Mouse (Mus musculus): Measurements from ENCODE around the gene Sae1.
"Not testable (repeated sequence)": the region's sequence is repeated elsewhere in the genome, so short reads cannot be mapped to it uniquely, and the experiment has no call there.

The Sae1 gene

DNA sequence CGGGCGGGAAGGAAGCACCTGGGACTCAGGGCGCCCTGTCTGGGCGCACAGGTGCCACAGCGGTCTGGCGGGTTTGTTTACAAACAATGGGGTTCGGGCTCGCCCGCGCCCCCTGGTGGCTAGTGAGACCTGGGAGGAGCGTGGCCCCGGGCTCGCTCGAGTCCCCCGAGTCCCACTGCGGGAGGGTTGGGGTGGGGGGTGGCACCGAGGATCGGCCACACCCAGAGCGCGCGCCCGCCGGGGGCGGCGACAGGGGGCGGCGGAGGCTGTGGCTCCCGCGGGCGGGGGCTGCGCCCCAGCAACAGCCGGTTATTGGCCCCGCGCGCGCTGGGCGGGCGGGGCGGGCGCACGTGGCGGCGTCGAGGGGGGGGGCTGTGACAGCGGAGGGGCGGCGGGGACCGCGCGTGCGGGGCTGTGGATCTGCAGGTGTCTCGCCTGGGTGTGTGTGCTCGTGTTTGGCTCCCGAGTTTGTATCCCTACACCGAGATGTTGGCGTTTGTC lies 77.5 kb downstream of the Sae1 start:
- no peak for DNase-seq (ENCODE audit: low spot score)

DNA sequence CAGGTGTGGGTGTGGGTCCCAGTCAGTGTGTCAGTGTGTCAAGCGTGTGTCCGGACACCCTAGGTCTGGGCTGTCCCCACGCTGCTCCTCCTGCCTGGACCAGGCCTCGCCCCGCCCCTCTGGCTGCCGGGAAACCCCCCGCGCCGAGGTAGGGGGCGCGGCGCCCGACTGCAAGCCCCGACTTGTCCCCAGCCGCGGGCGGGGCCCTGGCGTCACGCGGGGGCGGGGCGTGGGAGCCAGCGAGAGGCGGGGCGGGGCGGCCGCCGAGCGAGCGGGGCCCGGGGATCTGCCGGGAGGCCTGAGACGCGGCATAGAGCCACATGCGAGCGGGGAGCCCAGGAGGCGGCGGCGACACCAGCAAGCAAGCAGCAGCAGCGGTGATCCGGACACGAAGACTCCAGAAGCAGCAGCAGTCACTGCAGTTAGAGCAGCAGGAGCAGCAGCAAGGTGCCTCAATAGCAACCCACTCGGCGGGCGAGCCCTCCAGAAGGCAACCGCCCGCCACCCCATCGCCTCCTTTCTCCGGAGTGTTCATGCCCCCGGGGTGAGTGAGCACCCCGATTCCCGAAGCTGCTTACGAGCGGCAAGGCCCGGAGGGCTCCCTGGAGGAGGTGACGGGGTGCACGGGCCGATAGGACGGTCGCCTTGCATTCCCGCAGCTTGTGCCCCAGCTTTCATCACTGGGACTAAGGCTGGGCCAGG lies 78.1 kb downstream of the Sae1 start:
- DNase-seq (ENCODE audit: low spot score): no peak

DNA sequence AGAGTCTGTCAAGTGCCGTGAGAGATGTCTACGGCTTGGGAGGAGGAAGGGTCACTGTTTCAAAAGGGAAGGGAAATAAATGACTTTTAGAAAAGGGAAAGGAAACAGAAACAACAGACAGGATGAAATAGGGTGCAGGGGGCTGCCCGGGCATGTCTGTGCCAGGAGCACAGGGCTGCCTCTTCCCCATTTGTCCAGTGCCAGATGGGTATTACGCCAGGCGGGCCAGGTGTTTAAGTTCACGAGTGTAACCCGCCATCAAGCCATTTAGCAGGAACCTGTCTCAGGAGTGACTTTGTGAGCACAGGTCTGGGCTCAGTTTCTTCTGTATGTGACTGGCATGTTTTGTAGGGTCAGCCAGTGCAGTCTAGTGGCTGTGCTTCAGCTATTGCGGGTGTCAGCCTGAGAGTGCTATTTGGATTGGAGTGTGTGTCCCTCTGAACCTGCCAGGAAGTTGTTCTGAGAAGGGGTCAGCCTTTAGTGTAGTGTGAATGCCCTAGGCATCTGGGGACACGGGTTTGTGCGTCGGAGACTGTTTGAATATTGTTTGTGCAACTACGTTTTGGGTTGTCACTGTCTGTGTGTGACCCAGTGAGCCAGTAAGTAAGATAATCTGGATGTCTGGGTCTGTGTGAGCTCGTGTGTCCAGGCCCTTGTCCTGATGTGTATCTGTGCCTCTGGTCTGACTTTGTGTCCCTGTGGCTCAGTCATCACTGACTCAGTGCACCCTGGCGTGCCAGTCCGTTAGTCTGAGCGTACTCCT lies 78.9 kb downstream of the Sae1 start:
- no peak for DNase-seq (ENCODE audit: low spot score)

DNA sequence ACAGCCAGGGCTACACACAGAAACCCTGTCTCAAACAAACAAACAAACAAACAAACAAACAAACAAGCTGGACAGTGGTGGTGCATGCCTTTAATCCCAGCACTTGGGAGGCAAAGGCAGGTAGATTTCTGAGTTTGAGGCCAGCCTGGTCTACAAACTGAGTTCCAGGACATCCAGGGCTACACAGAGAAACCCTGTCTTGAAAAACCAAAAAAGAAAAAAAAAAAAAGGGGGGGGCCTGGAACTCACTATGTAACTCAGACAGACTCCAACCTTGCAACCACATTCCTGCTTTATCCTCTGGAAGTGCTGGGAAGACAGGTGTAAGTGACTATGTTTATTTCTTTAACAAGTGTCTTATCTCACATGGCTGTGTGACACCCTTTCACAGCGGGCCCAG lies 79.5 kb downstream of the Sae1 start, which contains the start of gene Bbc3:
Gene Bbc3 (plus strand): TSS at position 301 of the 400 bp plus-strand sequence.
- not testable (repeated sequence) for DNase-seq (ENCODE audit: low spot score)

DNA sequence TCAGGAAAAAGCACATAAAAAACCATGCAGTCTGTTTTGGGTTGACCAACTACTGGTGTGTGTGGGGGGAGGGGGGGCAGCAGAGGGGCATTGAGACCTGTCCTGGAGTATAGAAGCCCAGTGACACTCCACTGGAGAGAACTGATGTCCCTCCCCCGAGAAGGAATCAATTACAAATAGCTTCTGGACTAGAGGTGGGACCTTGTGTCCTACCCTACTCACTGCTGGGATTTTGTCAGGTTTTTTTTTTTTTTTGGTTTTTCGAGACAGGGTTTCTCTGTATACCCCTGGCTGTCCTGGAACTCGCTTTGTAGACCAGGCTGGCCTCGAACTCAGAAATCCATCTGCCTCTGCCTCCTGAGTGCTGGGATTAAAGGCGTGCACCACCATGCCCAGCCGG lies 80.5 kb downstream of the Sae1 start:
- not testable (repeated sequence) for DNase-seq (ENCODE audit: low spot score)

DNA sequence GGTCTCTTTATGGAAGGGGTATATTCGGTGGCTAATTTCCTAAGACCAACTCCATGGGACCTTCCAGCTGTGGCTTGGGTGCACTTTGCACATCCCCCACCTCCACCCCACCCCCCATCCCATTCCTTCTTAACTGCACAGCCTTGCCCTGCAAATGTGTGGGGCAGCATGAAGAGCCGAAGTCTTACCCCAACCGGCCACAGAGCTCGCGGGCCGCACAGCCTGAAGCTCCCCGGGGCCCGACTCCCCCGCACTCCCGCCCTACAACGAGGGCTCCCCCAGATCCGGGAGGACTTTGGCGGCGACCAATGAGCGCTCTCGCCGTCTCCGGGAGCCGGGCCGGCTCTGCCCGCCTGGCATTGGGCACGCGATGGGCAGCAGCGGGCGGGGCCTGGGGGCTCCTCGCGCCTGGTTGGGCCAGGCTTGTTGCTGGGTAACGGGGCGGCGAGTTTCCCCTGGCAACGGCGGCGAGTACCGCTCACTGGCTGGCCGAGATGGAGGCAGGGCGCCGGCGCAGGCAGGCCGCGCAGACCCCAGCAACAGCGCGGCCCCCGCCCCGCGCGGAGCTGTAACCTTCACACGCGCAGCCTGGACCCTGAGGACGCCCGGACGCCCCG lies 88.1 kb downstream of the Sae1 start:
- no peak for DNase-seq (ENCODE audit: low spot score)

DNA sequence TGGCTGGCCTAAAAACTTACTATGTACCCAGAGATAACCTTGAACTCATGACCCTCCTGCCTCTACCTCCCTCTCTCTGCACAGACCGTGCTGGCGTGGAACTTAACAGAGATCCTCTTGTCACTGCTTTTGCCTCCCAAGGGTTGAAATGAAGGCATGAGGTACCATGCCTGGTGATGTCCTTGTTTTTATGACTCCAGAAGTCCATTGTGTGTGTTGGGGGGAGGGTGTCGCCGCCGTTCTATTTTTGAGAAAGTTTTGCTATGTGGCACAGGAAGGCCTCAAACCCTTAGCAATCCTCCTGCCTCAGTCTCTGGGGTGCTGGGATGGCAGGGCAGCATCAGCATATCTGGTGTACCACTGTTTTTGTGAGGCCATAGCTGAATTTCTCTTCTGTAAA lies 88.7 kb downstream of the Sae1 start:
- no peak for DNase-seq (ENCODE audit: low spot score)

DNA sequence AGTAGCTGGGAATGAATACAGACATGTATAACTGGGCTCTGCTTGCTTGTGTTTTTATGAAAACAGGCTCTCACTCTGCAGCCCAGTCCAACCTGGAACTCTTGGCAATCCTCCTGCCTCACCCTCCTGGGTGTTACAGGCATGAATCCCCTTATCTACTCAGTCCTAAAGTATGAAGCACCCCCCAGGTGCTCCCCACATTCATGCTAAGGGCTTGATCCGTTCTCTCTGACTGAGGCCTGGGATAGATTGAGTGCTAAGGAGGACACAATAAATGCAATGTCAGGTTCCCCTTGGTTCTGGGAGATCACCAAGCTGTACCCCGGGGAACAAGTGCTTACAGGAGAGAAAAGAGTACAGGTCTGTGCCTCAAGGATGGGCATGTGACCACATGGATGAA lies 90.0 kb downstream of the Sae1 start:
- no peak for DNase-seq (ENCODE audit: low spot score)

DNA sequence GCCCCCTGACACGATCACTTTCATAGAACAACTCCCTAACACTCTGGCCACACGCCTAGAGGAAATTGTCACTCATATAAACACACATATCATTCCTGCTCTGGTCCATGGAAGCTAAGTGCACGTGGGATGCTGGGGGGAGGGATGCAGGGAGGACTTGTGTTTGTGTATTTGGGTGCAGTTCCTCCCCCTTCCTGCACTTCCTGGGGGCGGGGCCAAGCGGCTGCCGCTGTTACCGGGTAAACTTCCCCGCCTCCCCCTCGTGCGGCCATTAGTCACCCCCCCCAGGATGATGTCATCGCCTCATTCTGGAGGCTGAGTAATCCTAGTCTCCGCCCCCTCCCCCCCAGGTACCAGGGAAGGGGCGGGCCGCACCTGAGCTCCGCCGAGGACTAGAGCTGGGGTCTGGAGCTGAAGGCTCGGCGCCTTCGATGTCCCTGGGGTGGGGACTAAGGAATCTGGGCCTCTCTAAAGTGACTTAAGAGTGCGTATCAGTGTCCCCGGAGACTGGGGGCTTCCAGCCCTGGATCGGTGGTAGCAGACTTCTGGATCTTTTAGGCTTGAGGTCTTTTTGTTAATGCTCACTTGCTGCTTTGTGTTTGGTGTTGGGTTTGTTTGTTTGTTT lies 90.7 kb downstream of the Sae1 start:
- DNase-seq (ENCODE audit: low spot score): peak; percentile 59

DNA sequence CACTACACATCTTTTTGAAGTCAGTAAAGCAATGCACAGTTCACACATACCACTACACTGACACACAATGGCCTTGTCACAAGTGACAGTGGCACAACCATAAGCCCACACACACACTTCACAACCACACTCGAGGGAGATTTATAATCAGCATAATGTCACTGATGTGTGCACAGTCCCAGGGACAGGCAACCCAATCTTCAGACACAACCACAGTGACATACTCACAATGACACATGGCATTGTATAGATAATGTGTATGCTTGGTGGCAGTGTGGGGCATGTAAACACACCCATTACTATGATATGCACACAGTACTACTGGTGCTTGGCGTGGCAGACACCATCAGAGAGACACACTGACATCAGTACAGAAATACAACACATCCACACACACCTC lies 91.5 kb downstream of the Sae1 start:
- no peak for DNase-seq (ENCODE audit: low spot score)

DNA sequence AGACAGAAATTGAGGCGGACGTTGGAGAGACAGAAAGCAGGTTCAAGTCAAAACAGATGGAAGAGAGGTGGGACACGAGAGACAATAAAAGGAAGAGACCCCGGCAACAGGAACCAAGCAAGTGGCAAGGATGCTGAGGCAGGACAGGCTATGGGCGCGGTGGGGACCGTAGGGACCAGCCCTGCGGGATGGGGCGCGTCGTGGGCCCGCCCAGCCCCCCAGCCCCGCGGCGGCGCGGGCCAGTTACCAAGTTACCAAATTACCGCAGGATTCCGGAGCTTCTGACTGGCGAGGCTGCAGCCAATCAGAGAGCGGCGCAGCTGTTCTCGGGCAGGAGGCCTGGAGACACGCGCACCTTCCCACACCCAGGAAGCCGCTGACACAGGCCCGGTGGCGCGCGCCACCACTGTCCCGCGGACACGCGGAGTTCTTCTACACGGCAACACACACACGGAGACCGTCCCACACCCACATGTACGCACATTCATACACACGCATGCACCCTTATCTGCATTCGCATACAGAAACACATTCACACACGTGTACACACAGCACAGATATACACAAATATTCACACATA lies 92.2 kb downstream of the Sae1 start:
- DNase-seq (ENCODE audit: low spot score): peak; percentile 39

DNA sequence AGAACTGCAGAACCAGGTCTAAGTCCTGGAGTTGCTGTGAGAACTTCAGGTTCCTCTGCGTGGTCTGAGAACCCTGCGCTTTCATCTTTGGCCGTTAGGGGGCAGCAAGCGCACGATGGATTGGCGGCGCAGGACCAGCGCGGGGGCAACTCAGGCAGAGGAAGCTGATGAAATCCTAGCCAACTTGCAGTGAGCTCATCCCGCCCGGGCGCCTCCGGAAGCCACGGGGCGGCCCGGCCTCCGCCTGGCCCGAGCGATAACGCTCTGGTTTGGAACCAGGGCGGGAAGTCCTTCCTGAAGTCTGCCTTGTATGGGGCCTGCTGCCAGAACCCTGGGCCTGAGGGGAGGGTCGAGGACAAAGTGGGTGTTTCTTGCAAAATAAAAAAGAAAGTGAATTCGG lies 92.8 kb downstream of the Sae1 start:
- DNase-seq (ENCODE audit: low spot score): no peak

DNA sequence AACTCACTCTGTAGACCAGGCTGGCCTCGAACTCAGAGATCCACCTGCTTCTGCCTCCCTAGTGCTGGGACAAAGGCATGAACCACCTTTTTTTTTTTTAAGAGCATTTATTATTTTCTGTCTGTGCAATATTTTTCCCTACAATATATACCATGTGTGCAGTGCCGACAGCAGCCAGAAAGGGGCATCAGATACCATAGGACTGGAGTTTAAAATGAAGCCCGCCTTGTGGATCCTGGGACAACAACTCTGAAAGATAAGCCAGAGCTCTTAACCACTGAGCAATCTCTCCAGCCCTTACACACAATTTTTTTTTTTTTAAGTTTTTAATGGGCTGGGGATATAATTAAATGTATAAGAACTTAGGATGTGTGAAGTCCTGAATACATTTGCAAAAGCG lies 93.3 kb downstream of the Sae1 start:
- no peak for DNase-seq (ENCODE audit: low spot score)

DNA sequence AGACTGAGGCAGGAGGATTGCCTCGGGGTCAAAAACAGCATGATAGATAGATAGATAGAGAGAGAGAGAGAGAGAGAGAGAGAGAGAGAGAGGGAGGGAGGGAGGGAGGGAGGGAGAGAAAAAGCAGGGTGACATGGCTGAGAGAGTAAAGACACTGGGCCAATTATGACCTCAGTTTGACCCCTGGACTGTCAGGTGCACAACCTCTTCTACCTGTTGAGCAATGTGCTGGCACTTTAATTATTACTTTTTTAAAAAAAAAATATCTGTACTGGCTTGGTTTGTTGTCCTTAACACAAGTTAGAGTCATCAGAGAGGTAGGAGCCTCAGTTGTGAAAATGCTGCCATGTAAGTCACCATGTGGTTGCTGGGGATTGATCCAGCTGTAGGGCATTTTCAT lies 99.8 kb downstream of the Sae1 start:
- no peak for DNase-seq (ENCODE audit: low spot score)

DNA sequence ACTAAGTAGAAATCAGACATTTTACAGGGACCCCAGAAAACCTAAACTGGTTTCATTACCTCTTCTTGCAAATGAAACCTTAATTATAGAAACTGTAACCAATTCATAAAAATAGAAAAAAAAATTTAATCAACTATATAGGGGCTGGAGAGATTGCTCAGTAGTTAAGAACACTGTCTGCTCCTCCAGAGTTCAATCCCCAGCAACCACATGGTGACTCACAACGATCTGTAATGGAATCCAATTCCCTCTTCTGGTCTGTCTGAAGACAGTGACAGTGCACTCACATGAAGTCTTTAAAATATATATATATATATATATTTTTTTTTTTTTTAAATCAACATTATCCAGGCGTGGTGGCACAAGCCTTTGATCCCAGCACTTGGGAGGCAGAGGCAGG lies 100.6 kb downstream of the Sae1 start:
- DNase-seq (ENCODE audit: low spot score): no peak

DNA sequence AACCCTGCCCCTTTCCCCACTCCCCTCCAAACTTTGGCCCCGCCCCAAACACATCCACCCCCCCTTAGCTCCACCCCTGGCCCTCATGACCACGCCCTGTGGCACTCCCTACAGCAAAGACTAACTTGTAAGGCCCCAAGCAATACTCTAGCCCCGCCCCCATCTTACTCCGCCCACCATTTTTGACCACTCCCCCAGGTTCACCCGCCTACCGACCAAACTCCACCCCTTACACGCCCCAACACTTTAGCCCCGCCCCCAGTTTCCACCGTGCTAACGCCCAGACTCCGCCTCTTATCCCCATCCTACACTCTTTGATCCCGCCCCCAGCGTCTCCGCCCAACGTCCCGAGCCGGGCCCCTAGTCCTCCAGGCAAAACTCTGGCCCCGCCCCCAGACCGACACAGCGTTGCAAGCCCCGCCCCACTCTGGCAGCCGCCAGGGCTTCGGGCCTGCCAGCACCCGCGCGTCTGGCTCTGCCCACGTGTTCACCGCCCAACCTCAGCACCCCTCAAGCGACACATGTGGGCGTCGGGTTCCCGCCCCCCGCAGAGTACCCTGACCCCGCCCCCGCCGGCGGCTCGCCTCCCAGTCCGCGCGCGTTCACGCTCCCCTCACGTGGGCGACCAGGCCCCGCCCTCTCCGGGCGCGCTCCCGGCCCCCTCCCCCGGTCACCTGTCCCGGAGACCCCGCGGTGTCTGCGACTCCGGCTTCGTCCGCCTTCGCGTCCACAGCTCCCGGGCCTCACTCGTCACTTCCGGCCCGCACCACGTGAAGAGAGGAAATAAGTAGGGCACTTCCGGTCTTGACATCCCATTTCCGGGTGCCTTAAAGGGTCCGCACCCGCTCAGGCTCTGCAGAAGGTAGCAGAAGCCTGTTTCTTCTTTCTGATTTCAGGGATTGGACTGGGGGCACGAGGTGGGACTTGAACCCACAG lies 101.3 kb downstream of the Sae1 start, which contains the start of gene Ccdc9:
Gene Ccdc9 (minus strand): TSS at position 770 of the 936 bp plus-strand sequence.
- DNase-seq (ENCODE audit: low spot score): peak; percentile 98

DNA sequence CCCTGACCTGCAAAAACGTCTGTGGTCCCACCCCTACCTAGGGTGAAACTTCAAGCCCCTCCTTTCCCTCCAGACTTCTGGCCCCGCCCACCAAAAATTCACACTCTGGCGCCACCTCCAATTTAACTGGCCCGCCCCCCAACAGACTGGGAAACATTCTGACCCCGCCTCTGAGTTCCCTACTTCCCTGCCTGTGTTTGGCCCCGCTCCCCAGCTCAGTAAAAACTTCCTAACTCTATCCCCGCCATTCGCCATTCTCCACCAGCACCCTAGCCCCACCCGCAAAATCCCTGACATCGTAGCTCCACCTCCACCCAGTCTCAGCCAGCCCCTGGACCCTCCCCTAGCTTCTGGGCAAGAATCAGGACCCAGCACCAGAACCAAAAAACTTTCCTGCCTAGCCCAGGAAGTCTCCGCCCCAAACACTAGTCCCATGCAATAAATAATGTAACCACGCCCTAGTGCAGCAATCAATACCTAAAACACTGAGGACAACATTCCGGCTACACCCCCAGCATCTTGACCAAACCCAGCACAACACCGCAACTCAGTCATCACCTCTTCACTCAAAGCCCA lies 102.1 kb downstream of the Sae1 start:
- DNase-seq (ENCODE audit: low spot score): peak; percentile 20

DNA sequence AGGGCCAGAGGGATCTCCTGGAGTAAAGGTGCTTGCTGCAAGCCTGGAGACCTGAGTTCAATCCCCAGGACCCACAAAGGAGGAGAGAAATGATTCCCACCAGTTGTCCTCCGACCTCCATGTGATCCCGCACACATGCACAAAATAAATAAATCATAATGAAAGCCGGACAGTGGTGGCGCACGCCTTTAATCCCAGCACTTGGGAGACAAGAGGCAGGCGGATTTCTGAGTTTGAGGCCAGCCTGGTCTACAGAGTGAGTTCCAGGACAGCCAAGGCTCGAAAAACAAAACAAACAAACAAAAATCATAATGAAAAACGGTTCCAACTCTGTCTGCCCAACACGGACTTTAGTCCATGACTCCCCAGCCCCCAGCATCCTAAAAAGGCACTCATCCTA lies 102.7 kb downstream of the Sae1 start:
- no peak for DNase-seq (ENCODE audit: low spot score)

DNA sequence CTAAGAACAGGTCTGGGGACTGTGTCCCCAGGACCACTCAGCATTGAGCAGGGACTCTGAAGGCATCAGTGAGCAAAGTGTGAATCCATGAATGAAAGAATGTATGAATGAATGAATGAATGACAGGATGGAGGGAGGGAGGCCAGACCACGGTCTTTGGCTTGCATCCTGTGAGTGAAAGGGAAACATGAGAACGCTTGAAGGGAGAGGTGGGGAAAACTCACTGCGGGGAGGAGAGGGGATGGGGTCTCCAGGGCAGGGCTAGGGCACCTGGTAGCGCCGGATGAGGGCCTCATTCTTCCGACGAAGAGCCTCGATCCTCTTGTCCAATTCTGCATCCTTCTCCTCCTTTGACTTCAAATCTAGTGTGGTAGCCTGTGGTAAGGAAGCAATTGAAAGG lies 103.6 kb downstream of the Sae1 start:
- DNase-seq (ENCODE audit: low spot score): no peak

DNA sequence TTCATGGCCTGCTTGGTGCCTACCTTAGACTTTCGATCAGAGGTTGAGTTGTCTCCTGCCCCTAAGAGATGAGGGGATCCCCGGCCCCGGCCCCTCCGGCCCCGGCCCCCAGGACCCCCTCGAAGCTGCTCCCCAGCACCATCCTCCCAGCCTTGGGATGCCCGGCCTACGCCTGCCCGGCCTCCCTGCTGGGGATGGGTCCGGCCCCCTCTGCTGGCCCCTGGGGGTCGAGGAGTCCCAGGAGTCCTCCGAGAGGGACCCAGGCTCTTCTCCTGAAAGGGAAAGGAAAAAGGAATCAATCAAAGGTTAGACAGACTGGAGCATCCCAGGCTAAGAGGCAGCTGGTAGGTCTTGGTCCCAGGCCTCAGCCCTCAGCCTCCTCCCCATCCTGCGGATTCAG lies 105.3 kb downstream of the Sae1 start:
- DNase-seq (ENCODE audit: low spot score): no peak

DNA sequence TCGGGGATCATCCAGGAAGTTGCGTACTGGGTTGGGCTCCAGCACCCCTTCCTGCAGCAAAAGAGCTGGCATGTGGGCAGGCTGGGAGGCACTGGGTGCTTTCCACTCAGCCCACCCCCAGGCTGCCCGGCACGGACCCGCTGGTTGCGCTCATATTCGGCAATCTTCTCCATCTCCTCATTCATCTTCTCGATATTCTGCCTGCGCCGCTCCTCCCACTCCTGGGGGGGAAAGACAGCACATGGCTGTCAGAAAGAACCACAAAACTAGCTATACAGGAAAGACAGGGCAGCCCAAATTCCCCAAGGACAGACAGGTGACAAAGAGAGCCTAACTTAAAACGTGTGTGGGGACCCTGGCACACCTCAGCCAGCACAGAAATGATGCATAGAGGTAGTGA lies 106.9 kb downstream of the Sae1 start:
- DNase-seq (ENCODE audit: low spot score): no peak

All from layer of hippocampus, adult 9-10 months (tissue).